In the genomic region with DNA sequence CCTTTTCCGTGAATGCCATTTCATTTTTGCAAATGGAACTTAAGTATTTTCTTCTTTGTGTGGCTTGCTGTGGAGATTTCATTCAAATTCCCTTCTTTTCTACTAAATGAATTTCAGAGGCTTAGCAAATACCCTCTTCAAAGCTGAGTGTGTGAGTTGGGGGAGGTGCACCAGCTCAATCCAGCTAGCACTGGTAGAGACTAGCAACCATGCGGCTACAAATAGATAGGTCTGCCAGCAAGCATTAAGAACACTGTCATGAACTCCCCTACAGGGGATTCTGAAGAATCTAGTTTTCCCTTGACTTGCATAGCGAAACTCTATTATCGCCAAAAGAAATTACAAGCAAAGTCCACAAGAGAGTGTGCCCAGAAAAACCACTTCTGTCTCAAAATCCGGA, we compare ENCODE assay signal across 18 mouse cellular contexts.
DNase-seq lines count a peak whose midpoint lies in the region; ATAC-seq and TF ChIP-seq lines count a peak whose summit lies in the region.
"Had no signal": no experiment of that assay in that cellular context is flagged by ENCODE, and none has a peak within 500 bp of the region (broad histone marks: within the 10 kb centered on the region; RNA-seq: fewer than 3 reads in every experiment).

No protein-coding gene starts in this region.

- TF ChIP-seq POLR2A in brain, embryonic 14.5 days (IDR thresholded peaks at IDR 0.05; ENCODE audit: borderline replicate concordance, extremely low read depth, insufficient read depth, insufficient read length, poor library complexity, severe bottlenecking) = no peak

- no peak for ATAC-seq in embryonic facial prominence, embryonic 14.5 days (ENCODE audit: low read depth)
- ATAC-seq in hindbrain, embryonic 14.5 days (ENCODE audit: low FRiP score) = no peak
- ATAC-seq in midbrain, embryonic 15.5 days (replicated peaks) = peak; percentile 93
- ATAC-seq: Patski had no signal

- H3K27ac ChIP-seq in embryonic facial prominence, embryonic 14.5 days (replicated peaks; ENCODE audit: low read depth, low read length) = no peak overlapping the region
- no peak overlapping the region for H3K27ac ChIP-seq in embryonic facial prominence, embryonic 10.5 days (replicated peaks)
- H3K27ac ChIP-seq in hindbrain, embryonic 14.5 days = no peak overlapping the region
- peak overlapping the region; percentile 34; the same call in 1 of the 2 replicates for H3K27ac ChIP-seq in midbrain, embryonic 15.5 days
- H3K27ac ChIP-seq: gastrocnemius, adult 2 months; heart, embryonic 15.5 days; limb, embryonic 13.5 days; liver, embryonic 15.5 days; stomach, postnatal 0 days had no signal

- no peak for TF ChIP-seq CTCF in brain, embryonic 14.5 days (IDR thresholded peaks at IDR 0.05; ENCODE audit: borderline replicate concordance, extremely low read depth, insufficient read depth, insufficient read length)

- H3K4me1 ChIP-seq in embryonic facial prominence, embryonic 14.5 days (ENCODE audit: control insufficient read depth, insufficient read depth, low read length) = no peaks in the 10 kb centered on the region
- H3K4me1 ChIP-seq in embryonic facial prominence, embryonic 10.5 days = no peaks in the 10 kb centered on the region
- no peaks in the 10 kb centered on the region for H3K4me1 ChIP-seq in hindbrain, embryonic 14.5 days (replicated peaks; ENCODE audit: control insufficient read depth, insufficient read depth, low read length)
- H3K4me1 ChIP-seq in midbrain, embryonic 15.5 days = 0 out of 2 replicates have a peak, but pooled peaks cover 3% of the 10 kb centered on the region
- H3K4me1 ChIP-seq: heart, embryonic 15.5 days; liver, embryonic 15.5 days had no signal

- no peak overlapping the region for H3K4me2 ChIP-seq in embryonic facial prominence, embryonic 14.5 days (ENCODE audit: low read depth, low read length)
- no peak overlapping the region for H3K4me2 ChIP-seq in hindbrain, embryonic 14.5 days (replicated peaks)
- no peak overlapping the region for H3K4me2 ChIP-seq in midbrain, embryonic 15.5 days
- H3K4me2 ChIP-seq: heart, embryonic 15.5 days; limb, embryonic 13.5 days; liver, embryonic 15.5 days had no signal

- no peaks in the 10 kb centered on the region for H3K36me3 ChIP-seq in embryonic facial prominence, embryonic 14.5 days (ENCODE audit: control insufficient read depth, insufficient read depth, low read length)
- no peaks in the 10 kb centered on the region for H3K36me3 ChIP-seq in embryonic facial prominence, embryonic 10.5 days (replicated peaks)
- H3K36me3 ChIP-seq in hindbrain, embryonic 14.5 days (replicated peaks; ENCODE audit: control insufficient read depth, insufficient read depth) = no peaks in the 10 kb centered on the region
- no peaks in the 10 kb centered on the region for H3K36me3 ChIP-seq in midbrain, embryonic 15.5 days (replicated peaks)
- H3K36me3 ChIP-seq: heart, embryonic 15.5 days; limb, embryonic 13.5 days; liver, embryonic 15.5 days had no signal

- no peaks in the 10 kb centered on the region for H3K27me3 ChIP-seq in embryonic facial prominence, embryonic 14.5 days (replicated peaks; ENCODE audit: control insufficient read depth, insufficient read depth, low read length)
- H3K27me3 ChIP-seq in embryonic facial prominence, embryonic 10.5 days (replicated peaks; ENCODE audit: low read depth, poor library complexity, severe bottlenecking) = no peaks in the 10 kb centered on the region
- H3K27me3 ChIP-seq in hindbrain, embryonic 14.5 days (ENCODE audit: control insufficient read depth, insufficient read depth, low read length) = no peaks in the 10 kb centered on the region
- H3K27me3 ChIP-seq in midbrain, embryonic 15.5 days (replicated peaks) = no peaks in the 10 kb centered on the region
- H3K27me3 ChIP-seq: heart, embryonic 15.5 days; limb, embryonic 13.5 days; liver, embryonic 15.5 days; Patski had no signal

- peak; percentile 31 for DNase-seq in embryonic facial prominence, embryonic 14.5 days (ENCODE audit: low spot score)
- DNase-seq in embryonic facial prominence, embryonic 10.5 days (ENCODE audit: low spot score) = no peak
- peak; percentile 84 for DNase-seq in brain, embryonic 14.5 days (ENCODE audit: low read depth)
- peak; percentile 52 for DNase-seq in hindbrain, embryonic 14.5 days (ENCODE audit: low spot score)
- DNase-seq in heart, postnatal 4 days = no peak
- no peak for DNase-seq in kidney, postnatal 4 days
- DNase-seq in urinary bladder, postnatal 10 days (ENCODE audit: low spot score) = no peak
- DNase-seq: cerebellum, adult 2 months; gastrocnemius, adult 2 months; heart, adult 18-20 months; lung, postnatal 4 days; thymus, postnatal 25 days had no signal

- H3K4me3 ChIP-seq in embryonic facial prominence, embryonic 14.5 days (ENCODE audit: low read depth, low read length) = no peak overlapping the region
- H3K4me3 ChIP-seq in embryonic facial prominence, embryonic 10.5 days = no peak overlapping the region
- no peak overlapping the region for H3K4me3 ChIP-seq in hindbrain, embryonic 14.5 days (replicated peaks; ENCODE audit: low read length)
- no peak overlapping the region for H3K4me3 ChIP-seq in midbrain, embryonic 15.5 days
- H3K4me3 ChIP-seq: gastrocnemius, adult 2 months; heart, embryonic 15.5 days; limb, embryonic 13.5 days; liver, embryonic 15.5 days had no signal

- H3K9me3 ChIP-seq in embryonic facial prominence, embryonic 14.5 days (ENCODE audit: control insufficient read depth, low read length) = no peaks in the 10 kb centered on the region
- no peaks in the 10 kb centered on the region for H3K9me3 ChIP-seq in embryonic facial prominence, embryonic 10.5 days
- H3K9me3 ChIP-seq in hindbrain, embryonic 14.5 days (ENCODE audit: control insufficient read depth, low read length) = no peaks in the 10 kb centered on the region
- no peaks in the 10 kb centered on the region for H3K9me3 ChIP-seq in midbrain, embryonic 15.5 days
- H3K9me3 ChIP-seq: heart, embryonic 15.5 days; limb, embryonic 13.5 days; liver, embryonic 15.5 days had no signal

- WGBS in embryonic facial prominence, embryonic 14.5 days = 42% methylated on average over 5 of the region's 5 CpGs
- 49% methylated on average over 5 of the region's 5 CpGs for WGBS in embryonic facial prominence, embryonic 10.5 days
- 44% methylated on average over 5 of the region's 5 CpGs for WGBS in hindbrain, embryonic 14.5 days
- 13% methylated on average over 5 of the region's 5 CpGs for WGBS in midbrain, embryonic 15.5 days

- no peak overlapping the region for H3K9ac ChIP-seq in embryonic facial prominence, embryonic 14.5 days (ENCODE audit: low read depth, low read length)
- no peak overlapping the region for H3K9ac ChIP-seq in hindbrain, embryonic 14.5 days
- no peak overlapping the region for H3K9ac ChIP-seq in midbrain, embryonic 15.5 days
- H3K9ac ChIP-seq: heart, embryonic 15.5 days; limb, embryonic 13.5 days; liver, embryonic 15.5 days had no signal

Comparison
In these comparisons a context has a peak if more than half of its experiments do, and no peak if none do; other contexts are left out.
1. DNase-seq: peak in embryonic facial prominence, embryonic 14.5 days (single experiment), brain, embryonic 14.5 days (single experiment) and hindbrain, embryonic 14.5 days (single experiment); none in embryonic facial prominence, embryonic 10.5 days (single experiment), heart, postnatal 4 days (single experiment), kidney, postnatal 4 days (0 of 2) and urinary bladder, postnatal 10 days (single experiment).